Mouse (Mus musculus) CH12.LX (cell line): ENCODE measurements around the gene Tbc1d9b. TPM values are rescaled to one million over a fixed set of nuclear protein-coding genes. Genes with fewer than 3 reads are reported as not detected.

ENCODE experiments used
- DNase-seq: peaks from one replicate; pipeline ENCODE4 v3.0.0-alpha.2; 2013; ENCODE audit errors: extremely low read depth
- H3K27ac ChIP-seq: 2 replicates; pipeline ENCODE4 v1.5.1; 2012; ENCODE audit warnings: low read depth, mild to moderate bottlenecking, control low read depth, moderate library complexity; ENCODE audit not compliant: insufficient read depth
- H3K27me3 ChIP-seq: replicated peaks from 2 replicates; pipeline ENCODE3; 2012; ENCODE audit warnings: inconsistent platforms
- H3K36me3 ChIP-seq, 2 experiments: replicated peaks in 1 of 2; 2 replicates each; pipeline versions ENCODE3 to v1.6.1; 2012; ENCODE audit warnings: inconsistent platforms in 1 of 2, low read length in 1 of 2, mild to moderate bottlenecking in 1 of 2, mixed read lengths in 1 of 2, moderate library complexity in 1 of 2; ENCODE audit not compliant: control insufficient read depth in 1 of 2, insufficient read depth in 1 of 2
- H3K4me1 ChIP-seq, 2 experiments: 2 replicates each; pipeline ENCODE4 v1.6.1; 2012; ENCODE audit warnings: inconsistent platforms in 1 of 2, moderate library complexity in 1 of 2; ENCODE audit not compliant: insufficient read depth in 2 of 2, control insufficient read depth in 1 of 2
- H3K4me2 ChIP-seq: 2 replicates; pipeline ENCODE4 v1.6.1; 2012; ENCODE audit warnings: low read depth, mild to moderate bottlenecking, control low read depth; ENCODE audit not compliant: poor library complexity, insufficient read depth, severe bottlenecking
- H3K4me3 ChIP-seq, 3 experiments: fragments of 150-350 bp in 1 of 3; sonication (generic) in 1 of 3; replicated peaks in 1 of 3; 2 replicates each; pipeline versions ENCODE3 to v1.5.1; 2011 to 2012; ENCODE audit warnings: low read depth in 2 of 3, low read length in 2 of 3, mild to moderate bottlenecking in 2 of 3, moderate library complexity in 2 of 3, control low read depth in 1 of 3, improper control_type of control experiment in 1 of 3, inconsistent platforms in 1 of 3, mixed read lengths in 1 of 3; ENCODE audit not compliant: poor library complexity in 1 of 3
- H3K79me2 ChIP-seq: replicated peaks from 2 replicates; pipeline ENCODE4 v1.6.1; 2012; ENCODE audit warnings: mild to moderate bottlenecking, moderate library complexity; ENCODE audit not compliant: control insufficient read depth, poor library complexity, insufficient read depth, severe bottlenecking; ENCODE audit errors: extremely low read depth
- H3K9ac ChIP-seq: 2 replicates; pipeline ENCODE4 v1.6.1; 2012; ENCODE audit warnings: low read depth, mild to moderate bottlenecking, control low read depth, moderate library complexity; ENCODE audit not compliant: insufficient read depth
- H3K9me3 ChIP-seq: replicated peaks from 2 replicates; pipeline ENCODE3; 2012; ENCODE audit warnings: low read length, inconsistent platforms, mixed read lengths
- ELF1 ChIP-seq: IDR thresholded peaks from 2 replicates; pipeline ENCODE4 v1.6.1; 2014; ENCODE audit warnings: low read depth, mild to moderate bottlenecking, inconsistent platforms, low read length, improper control_type of control experiment
- EP300 ChIP-seq: IDR thresholded peaks from 2 replicates; pipeline ENCODE4 v1.6.1; 2011; ENCODE audit warnings: low read length, improper control_type of control experiment
- ETS1 ChIP-seq: conservative IDR thresholded peaks from 2 replicates; pipeline ENCODE4 v1.6.1; 2012; ENCODE audit warnings: low read depth, mild to moderate bottlenecking, inconsistent platforms, low read length, improper control_type of control experiment, moderate library complexity
- HCFC1 ChIP-seq: IDR thresholded peaks from 2 replicates; pipeline ENCODE4 v1.6.1; 2012; ENCODE audit warnings: low read depth, mild to moderate bottlenecking, inconsistent platforms, low read length, improper control_type of control experiment
- MAX ChIP-seq: IDR thresholded peaks from 2 replicates; pipeline ENCODE4 v1.6.1; 2011; ENCODE audit warnings: low read length, improper control_type of control experiment
- MYC ChIP-seq: IDR thresholded peaks from 2 replicates; pipeline ENCODE4 v1.6.1; 2011; ENCODE audit warnings: low read depth, mild to moderate bottlenecking, improper control_type of control experiment, low read length
- POLR2AphosphoS2 ChIP-seq: IDR thresholded peaks from 2 replicates; pipeline ENCODE4 v1.6.1; 2011; ENCODE audit warnings: low read depth, low read length, improper control_type of control experiment
- SIN3A ChIP-seq: IDR thresholded peaks from 2 replicates; pipeline ENCODE4 v1.6.1; 2012; ENCODE audit warnings: low read length, improper control_type of control experiment, inconsistent platforms
- SMC3 ChIP-seq: IDR thresholded peaks from 2 replicates; pipeline ENCODE4 v1.6.1; 2011; ENCODE audit warnings: low read depth, low read length, improper control_type of control experiment
- TCF12 ChIP-seq: IDR thresholded peaks from 2 replicates; pipeline ENCODE4 v1.6.1; 2014; ENCODE audit warnings: low read depth, mild to moderate bottlenecking, inconsistent platforms, low read length, improper control_type of control experiment
- dilution Hi-C: fragments of 300-500 bp; cut with MboI; formaldehyde crosslinking; loops from 2 replicates; pipeline ENCODE4 v1.14.3; 2020; ENCODE audit warnings: low sequenced_read_pairs; ENCODE audit not compliant: extremely low pct_unique_long_range_greater_than_20kb, extremely low pct_ligation_motif_present
- in situ Hi-C: fragments of 300-500 bp; cut with MboI; formaldehyde crosslinking; loops from 3 replicates; pipeline ENCODE4 v1.14.3; 2019; ENCODE audit warnings: low sequenced_read_pairs, low pct_ligation_motif_present, low pct_unique_long_range_greater_than_20kb, mixed read lengths
- polyA plus RNA-seq: library from polyadenylated mRNA; unstranded; fragments of >175 nt; gene quantifications from 2 replicates; pipeline ENCODE4 v1.2.1, GENCODE M21; 2012; ENCODE audit warnings: low read depth; ENCODE audit not compliant: insufficient read length
- total RNA-seq, 2 experiments: library from RNA; depleted of rRNA; stranded (reverse); fragments of 300-350 nt in 1 of 2; fragments of >200 nt in 1 of 2; gene quantifications; 2 replicates each; pipeline ENCODE4 v1.2.3; 2012 to 2014

Gene Tbc1d9b
- total and polyA plus RNA-seq, 3 experiments = 14.1 to 28.6 (median 27.9) TPM

DNA sequence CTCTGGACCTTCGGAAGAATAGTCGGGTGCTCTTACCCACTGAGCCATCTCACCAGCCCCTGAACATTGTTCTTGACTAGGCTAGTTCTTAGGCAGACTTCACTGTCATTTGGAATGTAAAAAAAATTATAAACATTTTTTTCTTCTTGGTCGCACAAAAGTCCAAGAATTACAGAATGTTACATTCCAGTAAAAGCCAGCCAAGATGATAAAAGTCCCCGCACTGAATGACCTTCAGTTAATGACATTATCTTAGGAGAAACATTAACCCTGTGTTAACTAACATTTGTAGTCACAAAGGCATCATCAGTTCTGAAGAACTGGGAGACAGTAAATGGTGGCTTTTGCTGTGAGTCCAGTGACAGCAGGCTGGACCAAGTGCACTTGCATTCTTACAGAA, 59.2 kb downstream of the Tbc1d9b start:
- dilution Hi-C loops = no loop called here
- H3K27me3 ChIP-seq = no peaks in the 10 kb centered on the region
- H3K36me3 ChIP-seq = peaks cover 35 to 70% of the 10 kb centered on the region in 2 experiments
- peaks cover 0 to 47% of the 10 kb centered on the region in 2 experiments; a peak in 2 of 4 replicates for H3K4me1 ChIP-seq
- no peaks in the 10 kb centered on the region for H3K79me2 ChIP-seq
- no peak overlapping the region for H3K27ac ChIP-seq
- H3K4me3 ChIP-seq = no peak overlapping the region
- no peak for TF ChIP-seq MYC
- in situ Hi-C loops = no loop called here
- no peak overlapping the region for H3K9ac ChIP-seq
- DNase-seq = no peak
- no peak overlapping the region for H3K4me2 ChIP-seq
- H3K9me3 ChIP-seq = no peaks in the 10 kb centered on the region

DNA sequence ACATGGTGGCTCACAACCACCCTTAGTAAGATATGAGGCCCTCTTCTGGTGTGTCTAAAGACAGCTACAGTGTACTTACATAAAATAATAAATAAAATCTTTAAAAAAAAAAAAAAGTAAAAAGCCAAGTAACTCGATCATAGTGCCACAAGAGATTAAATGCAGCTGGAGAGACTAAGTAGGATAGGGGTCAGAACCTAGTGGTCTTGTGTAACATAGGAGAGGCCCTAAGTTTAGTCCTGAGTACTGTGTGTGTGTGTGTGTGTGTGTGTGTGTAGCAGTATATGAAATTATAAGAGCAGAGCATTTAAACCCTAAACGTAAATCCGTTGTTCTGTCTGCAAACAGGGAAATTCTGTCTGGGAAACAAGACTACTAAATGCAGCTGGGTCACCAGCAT, 61.1 kb downstream of the Tbc1d9b start:
- Histone ChIP-seq H3K27ac (no peak overlapping the region), H3K36me3 (peaks cover 32 to 70% of the 10 kb centered on the region in 2 experiments), H3K4me3 (no peak overlapping the region), H3K4me2 (no peak overlapping the region), H3K79me2 (no peaks in the 10 kb centered on the region), H3K27me3 (no peaks in the 10 kb centered on the region), H3K9me3 (no peaks in the 10 kb centered on the region), H3K4me1 (peaks cover 0 to 41% of the 10 kb centered on the region in 2 experiments; a peak in 2 of 4 replicates), H3K9ac (no peak overlapping the region)
- TF ChIP-seq MAX (no peak), ETS1 (0 out of 2 replicates have a peak, but pooled peaks have one; percentile 25)
- DNase-seq = no peak
- dilution Hi-C loops = no loop called here
- in situ Hi-C loops = no loop called here

DNA sequence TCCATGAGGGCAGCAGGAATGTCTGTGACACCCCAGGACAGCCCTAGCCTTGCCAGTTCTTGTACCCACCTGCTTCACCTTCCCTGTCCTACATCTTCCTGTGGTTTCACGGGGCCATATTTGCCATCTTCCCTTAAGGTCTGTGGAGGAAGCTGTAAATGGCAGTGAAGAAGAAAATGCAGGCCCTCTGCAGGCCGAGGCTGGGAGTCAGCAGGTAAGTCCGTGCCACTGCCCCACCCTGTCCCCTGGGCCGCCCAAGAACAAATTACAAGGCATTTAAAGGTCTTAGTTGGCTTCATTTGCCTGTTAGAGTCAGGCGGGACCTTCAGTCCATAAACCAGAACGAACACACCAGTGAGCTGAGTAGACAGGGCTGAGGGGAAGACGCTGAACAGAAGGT, 62.9 kb downstream of the Tbc1d9b start:
- H3K9me3 ChIP-seq = no peaks in the 10 kb centered on the region
- no peaks in the 10 kb centered on the region for H3K79me2 ChIP-seq
- H3K9ac ChIP-seq = no peak overlapping the region
- in situ Hi-C loops = no loop called here
- TF ChIP-seq HCFC1 (no peak), MAX (no peak), POLR2AphosphoS2 (no peak), ELF1 (no peak), SIN3A (no peak), SMC3 (no peak), EP300 (no peak), TCF12 (no peak)
- no peak for DNase-seq
- dilution Hi-C loops = no loop called here
- H3K27me3 ChIP-seq = no peaks in the 10 kb centered on the region
- no peak overlapping the region for H3K4me3 ChIP-seq
- no peak overlapping the region for H3K27ac ChIP-seq
- H3K36me3 ChIP-seq = peaks cover 41 to 75% of the 10 kb centered on the region in 2 experiments
- no peak overlapping the region for H3K4me2 ChIP-seq
- H3K4me1 ChIP-seq = peaks cover 0 to 41% of the 10 kb centered on the region in 2 experiments; a peak in 2 of 4 replicates
